Mouse (Mus musculus) C2C12 (cell line): Measurements from ENCODE around the gene Gm13272. TPM values are rescaled to one million over a fixed set of nuclear protein-coding genes. Genes with fewer than 3 reads are reported as not detected.
"Not testable (repeated sequence)": the region's sequence is repeated elsewhere in the genome, so short reads cannot be mapped to it uniquely, and the experiment has no call there.

Experiments
- H3K27me3 ChIP-seq: one replicate; pipeline ENCODE4 v1.6.1; 2011; ENCODE audit not compliant: control insufficient read depth, insufficient read depth, insufficient read length
- H3K36me3 ChIP-seq: one replicate; pipeline ENCODE4 v1.6.1; 2011; ENCODE audit not compliant: control insufficient read depth, insufficient read depth
- H3K4me3 ChIP-seq: one replicate; pipeline ENCODE4 v1.5.1; 2011; ENCODE audit warnings: mild to moderate bottlenecking, control low read depth; ENCODE audit not compliant: poor library complexity, insufficient read depth, severe bottlenecking
- H3K79me2 ChIP-seq: one replicate; pipeline ENCODE4 v1.6.1; 2011; ENCODE audit not compliant: control insufficient read depth, insufficient read depth
- H3K79me3 ChIP-seq: one replicate; pipeline ENCODE4 v1.6.1; 2011; ENCODE audit warnings: low read depth, control low read depth
- H3ac ChIP-seq: one replicate; pipeline ENCODE3; 2011; ENCODE audit warnings: low read depth; ENCODE audit not compliant: control insufficient read depth, insufficient read length
- CEBPB ChIP-seq: IDR thresholded peaks from one replicate; pipeline ENCODE4 v1.6.1; 2011; ENCODE audit warnings: low read depth, mild to moderate bottlenecking, control low read depth, moderate library complexity
- CTCF ChIP-seq: IDR thresholded peaks from one replicate; pipeline ENCODE4 v1.5.1; 2011; ENCODE audit not compliant: control insufficient read depth, insufficient read depth, insufficient read length
- FOSL1 ChIP-seq: IDR thresholded peaks from one replicate; pipeline ENCODE4 v1.8.0; 2011; ENCODE audit warnings: mild to moderate bottlenecking, low read length; ENCODE audit not compliant: poor library complexity, insufficient read depth, severe bottlenecking
- MAX ChIP-seq: IDR thresholded peaks from one replicate; pipeline ENCODE4 v1.6.1; 2011; ENCODE audit warnings: mild to moderate bottlenecking, control low read depth
- MYOD1 ChIP-seq: IDR thresholded peaks from one replicate; pipeline ENCODE4 v1.6.1; 2011; ENCODE audit warnings: low read depth; ENCODE audit not compliant: control insufficient read depth, insufficient read length
- MYOG ChIP-seq: IDR thresholded peaks from one replicate; pipeline ENCODE4 v1.6.1; 2011; ENCODE audit not compliant: control insufficient read depth, insufficient read length; ENCODE audit errors: extremely low read depth
- USF1 ChIP-seq: IDR thresholded peaks from one replicate; pipeline ENCODE4 v1.6.1; 2011; ENCODE audit warnings: low read depth, mild to moderate bottlenecking, control low read depth, moderate library complexity
- long read RNA-seq, 2 experiments: library from polyadenylated mRNA; unstranded; transcript quantifications; one replicate each; pipeline ENCODE4 v2.0.0; 2019 to 2020
- polyA plus RNA-seq: library from polyadenylated mRNA; unstranded; fragments of >200 nt; fragmentation: generic; extraction: Trizol; gene quantifications from one replicate; pipeline ENCODE4 v1.2.1, GENCODE M21; 2012; ENCODE audit warnings: missing spikeins

Gm13272 gene
- polyA plus RNA-seq = not detected
- long read RNA-seq, experiment 1 = 0 reads
- long read RNA-seq, experiment 2 = 0 reads

DNA sequence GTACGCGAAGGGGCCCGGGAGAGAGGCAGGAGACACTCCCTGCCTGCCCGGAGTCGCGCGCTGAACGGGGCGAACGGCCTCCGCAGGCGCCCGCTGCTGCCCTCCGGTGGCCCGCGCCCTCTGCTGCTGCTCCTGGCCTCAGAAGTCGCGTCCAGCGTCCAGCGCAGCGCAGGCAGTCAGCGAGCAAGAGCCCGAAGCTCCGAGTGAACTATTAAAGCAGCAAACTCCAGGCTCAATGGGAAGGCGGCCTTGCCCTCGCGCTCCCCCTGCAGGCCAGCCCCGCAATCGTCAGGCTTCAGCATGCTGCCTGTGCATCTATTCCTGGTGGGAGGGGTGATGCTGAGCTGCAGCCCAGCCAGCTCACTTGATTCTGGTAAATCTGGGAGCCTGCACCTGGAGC is at the start of gene Gm13272:
Gm13272 (plus strand) TSS at position 301 of the 400 bp plus-strand sequence.
- not testable (repeated sequence) for H3K36me3 ChIP-seq, H3K79me3 ChIP-seq, H3K79me2 ChIP-seq, H3ac ChIP-seq, H3K27me3 ChIP-seq, H3K4me3 ChIP-seq

DNA sequence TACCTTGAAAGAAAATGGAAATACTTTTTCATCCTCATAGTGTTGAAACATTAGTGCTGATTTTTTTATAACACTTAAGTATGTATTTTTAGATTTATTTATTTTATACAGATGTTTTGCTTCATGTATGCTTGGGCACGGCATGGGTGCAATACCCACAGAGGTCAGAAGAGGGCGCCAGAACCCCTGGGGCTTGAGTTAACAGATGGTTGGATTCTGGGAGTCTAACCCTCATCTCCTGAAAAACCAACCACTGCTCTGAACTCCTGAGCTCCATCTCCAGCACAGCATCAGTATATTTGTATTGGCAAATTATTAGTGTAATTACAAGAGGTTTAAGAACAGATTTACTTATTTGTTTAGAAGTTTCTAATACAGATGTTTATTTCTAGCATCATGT is 41.2 kb upstream of the Gm13272 start:
- no peaks in the 10 kb centered on the region for H3K36me3 ChIP-seq
- no peak overlapping the region for H3K4me3 ChIP-seq
- H3K27me3 ChIP-seq = peaks cover 10% of the 10 kb centered on the region
- no peak overlapping the region for H3ac ChIP-seq
- TF ChIP-seq MAX (no peak), MYOD1 (no peak), CEBPB (no peak), CTCF (peak; percentile 34), FOSL1 (no peak)
- no peaks in the 10 kb centered on the region for H3K79me2 ChIP-seq
- no peaks in the 10 kb centered on the region for H3K79me3 ChIP-seq

DNA sequence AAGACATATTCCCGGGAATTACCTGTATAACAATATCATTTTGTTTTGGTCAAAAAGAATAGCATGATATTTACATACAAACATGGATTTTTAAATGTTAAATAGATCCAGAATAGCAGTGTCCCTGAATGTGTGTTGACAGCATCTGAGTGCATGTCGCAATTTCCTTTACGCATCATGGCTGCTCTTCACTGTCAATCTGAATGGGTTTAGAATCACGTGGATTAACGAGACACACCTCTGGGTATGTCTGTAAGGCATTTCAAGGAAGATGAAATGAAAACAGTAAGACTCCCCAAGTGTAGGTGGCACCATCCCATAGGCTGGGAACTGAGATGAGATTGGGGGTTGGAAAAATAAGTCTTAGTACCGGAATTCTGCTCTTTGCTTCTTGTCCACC is 40.6 kb upstream of the Gm13272 start:
- no peak for TF ChIP-seq CTCF
- no peak for TF ChIP-seq MYOG
- no peak for TF ChIP-seq MYOD1
- TF ChIP-seq CEBPB = peak; percentile 47
- Histone ChIP-seq H3K79me2 (no peaks in the 10 kb centered on the region), H3K4me3 (no peak overlapping the region), H3K27me3 (peaks cover 10% of the 10 kb centered on the region), H3ac (no peak overlapping the region), H3K36me3 (no peaks in the 10 kb centered on the region), H3K79me3 (no peaks in the 10 kb centered on the region)

DNA sequence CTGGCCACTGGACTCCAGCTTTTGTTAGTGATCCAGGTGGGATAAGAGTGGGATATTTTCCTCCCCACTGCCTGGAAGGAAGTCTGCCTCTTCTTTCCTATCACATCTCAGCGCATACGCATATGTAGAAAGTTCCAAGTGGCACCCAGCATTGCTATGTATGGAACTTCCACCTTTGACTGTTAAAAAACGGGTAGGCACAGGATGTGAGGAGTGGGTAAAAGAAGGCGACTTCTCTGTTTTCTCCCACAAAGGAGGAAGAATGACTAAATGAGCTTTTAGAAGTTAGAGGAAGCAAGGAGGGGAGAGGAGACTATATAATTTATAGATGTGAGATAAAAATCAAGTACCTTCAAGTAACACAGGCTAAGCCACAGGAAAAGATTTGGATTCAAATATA is 38.2 kb upstream of the Gm13272 start:
- H3K27me3 ChIP-seq = peaks cover 2% of the 10 kb centered on the region
- no peaks in the 10 kb centered on the region for H3K36me3 ChIP-seq
- TF ChIP-seq CTCF (no peak), USF1 (no peak)
- H3K79me2 ChIP-seq = no peaks in the 10 kb centered on the region
- no peak overlapping the region for H3ac ChIP-seq
- H3K4me3 ChIP-seq = no peak overlapping the region
- H3K79me3 ChIP-seq = no peaks in the 10 kb centered on the region

DNA sequence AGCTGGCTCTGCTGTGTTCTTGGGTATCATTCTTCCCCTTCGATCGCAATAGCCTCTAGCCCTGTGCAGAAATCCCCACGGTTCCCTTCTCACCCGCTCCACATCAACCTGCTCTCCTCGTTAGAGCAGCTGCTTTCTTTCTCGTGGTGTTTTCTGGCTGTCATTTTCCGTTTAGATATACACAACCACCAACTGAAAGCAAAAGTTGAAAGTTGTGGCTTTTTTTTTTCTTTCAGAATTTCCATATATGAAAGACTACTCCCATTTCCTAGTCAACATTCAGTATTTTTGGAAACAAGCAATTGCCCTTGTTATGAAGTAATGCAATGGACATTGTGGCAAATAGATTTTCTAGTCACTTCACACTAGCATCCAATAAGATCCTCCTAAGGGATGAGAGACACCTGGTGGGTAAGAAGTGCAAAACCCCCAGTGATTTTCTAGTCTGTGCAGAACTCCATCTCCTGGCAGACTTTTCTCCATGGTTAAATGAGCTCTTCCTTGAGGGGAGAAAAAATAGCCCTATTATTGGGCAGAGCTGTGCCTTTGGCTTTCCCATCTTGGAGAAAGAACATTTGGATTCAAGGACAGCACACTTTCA is 36.8 kb upstream of the Gm13272 start:
- Histone ChIP-seq H3K79me2 (no peaks in the 10 kb centered on the region), H3K4me3 (no peak overlapping the region), H3K27me3 (no peaks in the 10 kb centered on the region), H3K79me3 (no peaks in the 10 kb centered on the region), H3ac (no peak overlapping the region), H3K36me3 (no peaks in the 10 kb centered on the region)
- no peak for TF ChIP-seq FOSL1
- no peak for TF ChIP-seq MYOG
- TF ChIP-seq MAX = no peak
- TF ChIP-seq CEBPB = no peak
- TF ChIP-seq USF1 = no peak
- no peak for TF ChIP-seq MYOD1
- TF ChIP-seq CTCF = no peak

DNA sequence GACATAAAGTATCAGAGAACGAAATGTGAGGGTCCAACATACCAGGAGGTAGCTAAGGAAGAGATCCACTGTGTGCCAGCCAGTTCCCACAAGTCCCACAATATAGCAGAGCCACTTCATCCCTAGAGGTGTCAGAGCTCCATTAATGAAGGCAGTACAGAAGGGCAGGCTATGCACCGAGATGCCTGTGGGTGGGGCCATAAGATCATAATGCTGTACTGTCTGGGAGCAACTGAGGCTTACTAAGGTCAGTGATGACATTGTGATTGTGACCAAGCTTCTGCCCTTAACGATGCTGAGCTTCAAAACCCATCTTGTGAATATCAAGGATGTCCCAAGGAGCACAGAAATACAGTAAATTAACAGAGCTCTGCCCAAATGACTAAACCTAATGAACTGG is 35.4 kb upstream of the Gm13272 start:
- no peak overlapping the region for H3K4me3 ChIP-seq
- no peaks in the 10 kb centered on the region for H3K79me3 ChIP-seq
- no peaks in the 10 kb centered on the region for H3K79me2 ChIP-seq
- no peaks in the 10 kb centered on the region for H3K27me3 ChIP-seq
- TF ChIP-seq MYOD1 (no peak), CEBPB (no peak), CTCF (no peak), MAX (no peak), FOSL1 (no peak), MYOG (no peak), USF1 (no peak)
- H3ac ChIP-seq = no peak overlapping the region
- no peaks in the 10 kb centered on the region for H3K36me3 ChIP-seq
